Mouse (Mus musculus) megakaryocyte, embryonic 14.5 days (primary cell): ENCODE results near the gene Gm20388.
"Not testable (repeated sequence)": the region's sequence is repeated elsewhere in the genome, so short reads cannot be mapped to it uniquely, and the experiment has no call there.

Experiments
- FLI1 ChIP-seq: IDR thresholded peaks from 2 replicates; pipeline ENCODE4 v1.6.1; 2012; ENCODE audit warnings: low read length, inconsistent platforms, mixed read lengths
- GATA1 ChIP-seq: IDR thresholded peaks from 3 replicates; pipeline ENCODE4 v1.6.1; 2012; ENCODE audit warnings: mixed read lengths, low read length, inconsistent platforms, borderline replicate concordance

- not testable (repeated sequence) for TF ChIP-seq FLI1, GATA1
These were observed 3563.9 kb downstream of the Gm20388 start for GRCm38 (mm10) chr8:123474549-123474948.
